Mouse (Mus musculus): ENCODE results near the gene Phf21a.

DNA sequence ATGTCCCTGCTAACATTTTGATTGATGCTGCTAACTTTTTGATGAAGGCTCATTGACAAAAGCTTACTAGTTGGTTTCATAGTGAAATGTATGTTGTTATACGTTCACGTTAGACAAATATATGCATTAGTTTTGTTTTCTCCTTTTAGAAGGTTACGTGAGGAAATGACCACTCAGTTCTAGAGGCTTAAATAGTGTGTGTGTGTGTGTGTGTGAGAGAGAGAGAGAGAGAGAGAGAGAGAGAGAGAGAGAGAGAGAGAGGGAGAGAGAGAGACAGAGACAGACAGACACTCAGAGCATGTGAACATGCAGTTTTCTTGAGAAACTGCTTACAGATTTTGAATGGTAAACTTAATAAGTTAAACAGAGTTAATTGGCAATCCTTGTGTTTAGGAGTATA is 95.8 kb downstream of the Phf21a start:
- TF ChIP-seq CTCF (IDR thresholded peaks at IDR 0.05) (no peak), POLR2A (IDR thresholded peaks at IDR 0.05; ENCODE audit: insufficient read depth, low read depth, low read length) (no peak)
